Mouse (Mus musculus) heart, postnatal 0 days (tissue): ENCODE data around the gene Fscn2. TPM values are rescaled to one million over a fixed set of nuclear protein-coding genes. Genes with fewer than 3 reads are reported as not detected.

ENCODE experiments used
- ATAC-seq: fragments of 200-750 bp; cut with Nextera tagmentation; 2 replicates; pipeline ENCODE4 v1.8.0; 2017; ENCODE audit warnings: low read depth, moderate number of reproducible peaks, moderate library complexity; ENCODE audit not compliant: insufficient read depth
- DNase-seq: peaks from one replicate; pipeline ENCODE4 v3.0.0-alpha.2; 2016; ENCODE audit warnings: low spot score
- H3K27ac ChIP-seq: fragments of 300-500 bp; sonication (generic); 2 replicates; pipeline ENCODE4 v1.5.1; 2014; ENCODE audit warnings: low read depth, mild to moderate bottlenecking
- H3K27me3 ChIP-seq: fragments of 300-500 bp; sonication (generic); 2 replicates; pipeline ENCODE4 v1.6.1; 2014; ENCODE audit warnings: low read length, mixed read lengths; ENCODE audit not compliant: control insufficient read depth, insufficient read depth
- H3K36me3 ChIP-seq: fragments of 300-500 bp; sonication (generic); replicated peaks from 2 replicates; pipeline ENCODE4 v1.6.1; 2014; ENCODE audit warnings: low read length, mixed read lengths; ENCODE audit not compliant: control insufficient read depth, insufficient read depth
- H3K4me1 ChIP-seq: fragments of 300-500 bp; sonication (generic); 2 replicates; pipeline ENCODE4 v1.6.1; 2014; ENCODE audit warnings: antibody characterized with exemption; ENCODE audit not compliant: control insufficient read depth, insufficient read depth
- H3K4me2 ChIP-seq: fragments of 300-500 bp; sonication (generic); 2 replicates; pipeline ENCODE4 v1.6.1; 2014; ENCODE audit warnings: low read depth, mild to moderate bottlenecking, low read length, moderate library complexity
- H3K4me3 ChIP-seq: fragments of 300-500 bp; sonication (generic); 2 replicates; pipeline ENCODE4 v1.5.1; 2014; ENCODE audit warnings: low read depth, low read length
- H3K9ac ChIP-seq: fragments of 300-500 bp; sonication (generic); replicated peaks from 2 replicates; pipeline ENCODE4 v1.6.1; 2014; ENCODE audit warnings: low read depth, low read length, mixed read lengths
- H3K9me3 ChIP-seq: fragments of 300-500 bp; sonication (generic); replicated peaks from 2 replicates; pipeline ENCODE4 v1.6.1; 2016; ENCODE audit warnings: low read length; ENCODE audit not compliant: control insufficient read depth
- CTCF ChIP-seq: IDR thresholded peaks from 2 replicates; pipeline ENCODE4 v1.5.1; 2016; ENCODE audit warnings: antibody characterized with exemption, control low read depth, low read depth
- EP300 ChIP-seq: IDR thresholded peaks from 2 replicates; pipeline ENCODE4 v1.6.1; 2016; ENCODE audit warnings: antibody characterized with exemption, low read depth
- WGBS: fragments of 180-500 bp; shearing (Covaris S2); extraction: QIAGEN DNeasy Blood & Tissue Kit; methylation state at CpG from one replicate; pipeline ENCODE4 v1.1.7; 2014; 5-methylcytosine and 5-hydroxymethylcytosine counted together
- polyA plus RNA-seq: library from polyadenylated mRNA; unstranded; fragments of >200 nt; fragmentation: Nextera tagmentation; extraction: Ambion mirVana; gene quantifications from 2 replicates; pipeline ENCODE4 v1.2.1, GENCODE M21; 2015
- total RNA-seq: library from RNA; depleted of rRNA; stranded (reverse); fragments of >200 nt; gene quantifications from 2 replicates; pipeline ENCODE4 v1.2.3, GENCODE M21; 2014; ENCODE audit warnings: low replicate concordance

Fscn2 gene
- total and polyA plus RNA-seq, 2 experiments from 2014 or later, result 0.68 TPM; not detected in 1

- Histone ChIP-seq H3K4me1 (peaks cover 38% of the 10 kb centered on the region), H3K27me3 (no peaks in the 10 kb centered on the region; the same call in 1 of the 2 replicates), H3K9me3 (no peaks in the 10 kb centered on the region), H3K27ac (peak overlapping the region; percentile 5), H3K4me2 (no peak overlapping the region), H3K4me3 (no peak overlapping the region), H3K36me3 (no peaks in the 10 kb centered on the region), H3K9ac (peak overlapping the region; percentile 15; the same call in 1 of the 2 replicates)
- peak; percentile 50 for DNase-seq
- peak; percentile 5; the same call in 1 of the 2 replicates for ATAC-seq
- TF ChIP-seq EP300 (no peak), CTCF (no peak)
- WGBS, result 15% methylated on average over 10 of the region's 10 CpGs
These were observed 3.4 kb upstream of the Fscn2 start for GRCm38 (mm10) chr11:120357791-120358401.

GRCm38 (mm10) chr11:120359391-120359790 lies 1.9 kb upstream of the Fscn2 start:
- no peak for DNase-seq
- no peak overlapping the region for H3K9ac ChIP-seq

GRCm38 (mm10) chr11:120360062-120360461 lies 1.3 kb upstream of the Fscn2 start:
- H3K9me3 ChIP-seq, result no peaks in the 10 kb centered on the region
- no peak overlapping the region for H3K27ac ChIP-seq
- H3K4me3 ChIP-seq, result no peak overlapping the region
- no peak overlapping the region for H3K4me2 ChIP-seq
- H3K4me1 ChIP-seq, result peaks cover 25% of the 10 kb centered on the region
- ATAC-seq (peak; percentile 24), DNase-seq (peak; percentile 25)
- WGBS, result 17% methylated on average over 8 of the region's 8 CpGs
- H3K36me3 ChIP-seq, result no peaks in the 10 kb centered on the region
- no peak for TF ChIP-seq CTCF
- no peak for TF ChIP-seq EP300
- H3K9ac ChIP-seq, result no peak overlapping the region
- no peaks in the 10 kb centered on the region; the same call in 1 of the 2 replicates for H3K27me3 ChIP-seq

More at GRCm38 (mm10) chr11:120359391-120359790, 1.9 kb upstream of the Fscn2 start:
- Histone ChIP-seq H3K9me3 (no peaks in the 10 kb centered on the region), H3K27ac (no peak overlapping the region), H3K4me3 (no peak overlapping the region), H3K36me3 (no peaks in the 10 kb centered on the region), H3K4me2 (no peak overlapping the region), H3K4me1 (peaks cover 25% of the 10 kb centered on the region), H3K27me3 (no peaks in the 10 kb centered on the region; the same call in 1 of the 2 replicates)
- TF ChIP-seq EP300 (no peak), CTCF (no peak)
- 63% methylated on average over 6 of the region's 6 CpGs for WGBS
- no peak for ATAC-seq

- TF ChIP-seq CTCF (no peak), EP300 (no peak)
- H3K27me3 ChIP-seq, result no peaks in the 10 kb centered on the region; the same call in 1 of the 2 replicates
- H3K4me1 ChIP-seq, result peaks cover 25% of the 10 kb centered on the region
- no peaks in the 10 kb centered on the region for H3K9me3 ChIP-seq
- H3K4me3 ChIP-seq, result no peak overlapping the region
- no peak overlapping the region for H3K4me2 ChIP-seq
- no peak overlapping the region for H3K27ac ChIP-seq
- DNase-seq (no peak), ATAC-seq (no peak)
- WGBS, result 86% methylated on average over 5 of the region's 5 CpGs
- H3K9ac ChIP-seq, result no peak overlapping the region
- H3K36me3 ChIP-seq, result no peaks in the 10 kb centered on the region
These were observed 579 bp upstream of the Fscn2 start for GRCm38 (mm10) chr11:120360755-120361154.

- no peak overlapping the region for H3K27ac ChIP-seq
These were observed 1.6 kb downstream of the Fscn2 start for GRCm38 (mm10) chr11:120362891-120363290.

More at GRCm38 (mm10) chr11:120362891-120363290, 1.6 kb downstream of the Fscn2 start:
- Histone ChIP-seq H3K36me3 (no peaks in the 10 kb centered on the region), H3K27me3 (no peaks in the 10 kb centered on the region; the same call in 1 of the 2 replicates), H3K9me3 (no peaks in the 10 kb centered on the region), H3K4me3 (no peak overlapping the region), H3K4me1 (peaks cover 25% of the 10 kb centered on the region), H3K4me2 (no peak overlapping the region), H3K9ac (no peak overlapping the region)
- 77% methylated on average over 6 of the region's 6 CpGs for WGBS
- TF ChIP-seq EP300 (no peak), CTCF (no peak)
- DNase-seq (no peak), ATAC-seq (no peak)
